Mouse (Mus musculus): ENCODE measurements around the gene Rasal1. TPM values are rescaled to one million over a fixed set of nuclear protein-coding genes. Genes with fewer than 3 reads are reported as not detected.

Rasal1 gene
- total and polyA plus RNA-seq, 3 experiments, result 0.69 to 4.5 TPM; not detected in 1

DNA sequence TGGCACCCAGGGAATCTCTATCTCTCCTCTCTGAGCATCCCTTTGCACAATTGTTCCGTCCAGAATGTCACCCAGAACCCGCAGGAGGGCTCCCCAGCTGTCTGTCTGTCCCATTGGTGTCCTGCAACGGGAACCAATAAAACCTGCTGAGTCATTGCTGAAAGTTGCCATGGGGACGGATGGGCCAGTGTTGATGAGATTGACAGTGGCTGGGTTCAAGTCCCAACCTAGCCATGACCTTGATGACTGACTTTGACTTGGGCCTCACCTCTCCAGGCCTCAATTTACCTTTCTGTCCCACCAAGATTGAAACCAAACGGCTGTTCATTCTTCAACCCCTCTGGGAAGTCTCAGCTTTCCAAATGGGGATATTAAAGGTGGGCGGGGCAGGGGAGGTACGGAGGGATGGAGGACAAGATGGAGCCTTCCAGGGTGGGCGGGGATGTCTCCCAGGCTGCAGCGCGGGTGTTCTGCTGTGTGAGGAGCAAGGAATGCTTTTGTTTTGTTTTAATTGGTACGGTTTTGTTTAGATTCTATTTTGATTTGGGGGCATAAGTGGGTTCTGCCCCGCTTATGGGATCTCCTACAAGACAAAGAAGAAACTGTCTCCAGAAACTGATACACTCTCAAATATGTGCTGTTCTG lies 77.3 kb downstream of the Rasal1 start (continued):
- no peak for TF ChIP-seq ZC3H11A (IDR thresholded peaks at IDR 0.05; ENCODE audit: low read depth, low read length)

Other genes with a start within 250 kb of the Rasal1 start
- not detected in 2 replicates for gene Lhx5, start 217.1 kb upstream of the Rasal1 start, total RNA-seq (2012; rRNA removed)
- not detected for gene Lhx5, start 217.1 kb upstream of the Rasal1 start, polyA plus RNA-seq (2012; ENCODE audit: insufficient read depth in 1 of 2, insufficient read length in 2 of 2, low read depth in 1 of 2, low replicate concordance in 2 of 2, missing spikeins in 1 of 2)
- 8.2 and 12.1 TPM in 2 replicates for gene Sdsl, start 176.0 kb upstream of the Rasal1 start, total RNA-seq (2012; rRNA removed)
- 10 to 100 TPM in 1 of 2 experiments, not detected in 1; 21.0 TPM for gene Sdsl, start 176.0 kb upstream of the Rasal1 start, polyA plus RNA-seq (2012; ENCODE audit: insufficient read depth in 1 of 2, insufficient read length in 2 of 2, low read depth in 1 of 2, low replicate concordance in 2 of 2, missing spikeins in 1 of 2)
- gene Sds, start 172.3 kb upstream of the Rasal1 start, total RNA-seq (2012; rRNA removed), result not detected in 2 replicates
- under 1 TPM in 1 of 2 experiments, not detected in 1; 0.17 TPM for gene Sds, start 172.3 kb upstream of the Rasal1 start, polyA plus RNA-seq (2012; ENCODE audit: insufficient read depth in 1 of 2, insufficient read length in 2 of 2, low read depth in 1 of 2, low replicate concordance in 2 of 2, missing spikeins in 1 of 2)
- 9.2 and 10.1 TPM in 2 replicates for gene Plbd2, start 145.2 kb upstream of the Rasal1 start, total RNA-seq (2012; rRNA removed)
- 10 to 100 TPM in 1 of 2 experiments, not detected in 1; 30.5 TPM for gene Plbd2, start 145.2 kb upstream of the Rasal1 start, polyA plus RNA-seq (2012; ENCODE audit: insufficient read depth in 1 of 2, insufficient read length in 2 of 2, low read depth in 1 of 2, low replicate concordance in 2 of 2, missing spikeins in 1 of 2)
- 2.3 and 2.7 TPM in 2 replicates for gene Slc8b1, start 137.6 kb upstream of the Rasal1 start, total RNA-seq (2012; rRNA removed)
- 1 to 10 TPM in 1 of 2 experiments, not detected in 1; 5.9 TPM for gene Slc8b1, start 137.6 kb upstream of the Rasal1 start, polyA plus RNA-seq (2012; ENCODE audit: insufficient read depth in 1 of 2, insufficient read length in 2 of 2, low read depth in 1 of 2, low replicate concordance in 2 of 2, missing spikeins in 1 of 2)
- gene Tpcn1, start 60.1 kb upstream of the Rasal1 start, total RNA-seq (2012; rRNA removed), result 11.0 and 11.3 TPM in 2 replicates
- 10 to 100 TPM in 1 of 2 experiments, not detected in 1; 43.2 TPM for gene Tpcn1, start 60.1 kb upstream of the Rasal1 start, polyA plus RNA-seq (2012; ENCODE audit: insufficient read depth in 1 of 2, insufficient read length in 2 of 2, low read depth in 1 of 2, low replicate concordance in 2 of 2, missing spikeins in 1 of 2)
- gene Iqcd, start 59.8 kb upstream of the Rasal1 start, total RNA-seq (2012; rRNA removed), result 0.62 and 1.1 TPM in 2 replicates
- 1 to 10 TPM in 1 of 2 experiments, not detected in 1; 2.2 TPM for gene Iqcd, start 59.8 kb upstream of the Rasal1 start, polyA plus RNA-seq (2012; ENCODE audit: insufficient read depth in 1 of 2, insufficient read length in 2 of 2, low read depth in 1 of 2, low replicate concordance in 2 of 2, missing spikeins in 1 of 2)
- 14.0 and 18.1 TPM in 2 replicates for gene Rita1, start 36.2 kb upstream of the Rasal1 start, total RNA-seq (2012; rRNA removed)
- gene Rita1, start 36.2 kb upstream of the Rasal1 start, polyA plus RNA-seq (2012; ENCODE audit: insufficient read depth in 1 of 2, insufficient read length in 2 of 2, low read depth in 1 of 2, low replicate concordance in 2 of 2, missing spikeins in 1 of 2), result 10 to 100 TPM in 1 of 2 experiments, not detected in 1; 22.1 TPM
- 73.8 and 74.8 TPM in 2 replicates for gene Ddx54, start 36.1 kb upstream of the Rasal1 start, total RNA-seq (2012; rRNA removed)
- gene Ddx54, start 36.1 kb upstream of the Rasal1 start, polyA plus RNA-seq (2012; ENCODE audit: insufficient read depth in 1 of 2, insufficient read length in 2 of 2, low read depth in 1 of 2, low replicate concordance in 2 of 2, missing spikeins in 1 of 2), result 10 to 100 TPM in 1 of 2 experiments, not detected in 1; 99.9 TPM
- gene Cfap73, start 14.6 kb upstream of the Rasal1 start, total RNA-seq (2012; rRNA removed), result not detected in 2 replicates
- under 1 TPM in 1 of 2 experiments, not detected in 1; 0.25 TPM for gene Cfap73, start 14.6 kb upstream of the Rasal1 start, polyA plus RNA-seq (2012; ENCODE audit: insufficient read depth in 1 of 2, insufficient read length in 2 of 2, low read depth in 1 of 2, low replicate concordance in 2 of 2, missing spikeins in 1 of 2)
- 0.12 and 0.13 TPM in 2 replicates for gene Dtx1, start 63.1 kb downstream of the Rasal1 start, total RNA-seq (2012; rRNA removed)
- gene Dtx1, start 63.1 kb downstream of the Rasal1 start, polyA plus RNA-seq (2012; ENCODE audit: insufficient read depth in 1 of 2, insufficient read length in 2 of 2, low read depth in 1 of 2, low replicate concordance in 2 of 2, missing spikeins in 1 of 2), result under 1 TPM in 1 of 2 experiments, not detected in 1; 0.63 TPM
- 0.49 and 0.96 TPM in 2 replicates for gene Oas2, start 101.0 kb downstream of the Rasal1 start, total RNA-seq (2012; rRNA removed)
- 1 to 10 TPM in 1 of 2 experiments, not detected in 1; 5.2 TPM for gene Oas2, start 101.0 kb downstream of the Rasal1 start, polyA plus RNA-seq (2012; ENCODE audit: insufficient read depth in 1 of 2, insufficient read length in 2 of 2, low read depth in 1 of 2, low replicate concordance in 2 of 2, missing spikeins in 1 of 2)
- gene Oas3, start 128.8 kb downstream of the Rasal1 start, total RNA-seq (2012; rRNA removed), result 1.6 and 1.9 TPM in 2 replicates
- 1 to 10 TPM in 1 of 2 experiments, not detected in 1; 4.0 TPM for gene Oas3, start 128.8 kb downstream of the Rasal1 start, polyA plus RNA-seq (2012; ENCODE audit: insufficient read depth in 1 of 2, insufficient read length in 2 of 2, low read depth in 1 of 2, low replicate concordance in 2 of 2, missing spikeins in 1 of 2)
- gene Oas1e, start 146.7 kb downstream of the Rasal1 start, total RNA-seq (2012; rRNA removed), result not detected in 2 replicates
- gene Oas1e, start 146.7 kb downstream of the Rasal1 start, polyA plus RNA-seq (2012; ENCODE audit: insufficient read depth in 1 of 2, insufficient read length in 2 of 2, low read depth in 1 of 2, low replicate concordance in 2 of 2, missing spikeins in 1 of 2), result not detected
- 0.65 and 0.85 TPM in 2 replicates for gene Oas1c, start 163.7 kb downstream of the Rasal1 start, total RNA-seq (2012; rRNA removed)
- gene Oas1c, start 163.7 kb downstream of the Rasal1 start, polyA plus RNA-seq (2012; ENCODE audit: insufficient read depth in 1 of 2, insufficient read length in 2 of 2, low read depth in 1 of 2, low replicate concordance in 2 of 2, missing spikeins in 1 of 2), result 1 to 10 TPM in 1 of 2 experiments, not detected in 1; 1.8 TPM
- gene Oas1f, start 198.6 kb downstream of the Rasal1 start, total RNA-seq (2012; rRNA removed), result not detected in 2 replicates
- not detected for gene Oas1f, start 198.6 kb downstream of the Rasal1 start, polyA plus RNA-seq (2012; ENCODE audit: insufficient read depth in 1 of 2, insufficient read length in 2 of 2, low read depth in 1 of 2, low replicate concordance in 2 of 2, missing spikeins in 1 of 2)
- gene Oas1h, start 212.6 kb downstream of the Rasal1 start, total RNA-seq (2012; rRNA removed), result not detected in 2 replicates
- not detected for gene Oas1h, start 212.6 kb downstream of the Rasal1 start, polyA plus RNA-seq (2012; ENCODE audit: insufficient read depth in 1 of 2, insufficient read length in 2 of 2, low read depth in 1 of 2, low replicate concordance in 2 of 2, missing spikeins in 1 of 2)
- gene Oas1g, start 238.8 kb downstream of the Rasal1 start, total RNA-seq (2012; rRNA removed), result not detected in 2 replicates
- not detected for gene Oas1g, start 238.8 kb downstream of the Rasal1 start, polyA plus RNA-seq (2012; ENCODE audit: insufficient read depth in 1 of 2, insufficient read length in 2 of 2, low read depth in 1 of 2, low replicate concordance in 2 of 2, missing spikeins in 1 of 2)

Measured in MEL (cell line).